Mouse (Mus musculus): ENCODE measurements around the gene Ago4.

GRCm38 (mm10) chr4:126526164-126526563 is 7.1 kb downstream of the Ago4 start:
- TF ChIP-seq FLI1 (IDR thresholded peaks at IDR 0.05; ENCODE audit: low read length): no peak
- TF ChIP-seq GATA1 (IDR thresholded peaks at IDR 0.05; ENCODE audit: borderline replicate concordance, low read length): no peak
